Mouse (Mus musculus) CH12.LX (cell line): ENCODE results near the gene Hoxc10.

Experiments used
- CHD1 ChIP-seq: IDR thresholded peaks from 2 replicates; pipeline ENCODE4 v1.6.1; 2012; ENCODE audit warnings: low read depth, low read length, improper control_type of control experiment, inconsistent platforms
- CTCF ChIP-seq, 2 experiments: IDR thresholded peaks in 1 of 2; conservative IDR thresholded peaks in 1 of 2; 2 replicates each; pipeline ENCODE4 v1.5.1; 2011 to 2012; ENCODE audit warnings: low read depth in 2 of 2, low read length in 2 of 2, improper control_type of control experiment in 1 of 2, inconsistent platforms in 1 of 2, mild to moderate bottlenecking in 1 of 2, moderate library complexity in 1 of 2
- E2F4 ChIP-seq: IDR thresholded peaks from 2 replicates; pipeline ENCODE4 v1.6.1; 2011; ENCODE audit warnings: low read depth, low read length, improper control_type of control experiment; ENCODE audit not compliant: insufficient replicate concordance
- EP300 ChIP-seq: IDR thresholded peaks from 2 replicates; pipeline ENCODE4 v1.6.1; 2011; ENCODE audit warnings: low read length, improper control_type of control experiment
- JUND ChIP-seq: conservative IDR thresholded peaks from 2 replicates; pipeline ENCODE4 v1.6.1; 2011; ENCODE audit warnings: low read depth, low read length, improper control_type of control experiment
- MAFK ChIP-seq: IDR thresholded peaks from 2 replicates; pipeline ENCODE4 v1.6.1; 2011; ENCODE audit warnings: low read length, improper control_type of control experiment; ENCODE audit not compliant: insufficient replicate concordance
- MXI1 ChIP-seq: IDR thresholded peaks from 2 replicates; pipeline ENCODE4 v1.6.1; 2011; ENCODE audit warnings: mild to moderate bottlenecking, low read depth, low read length, improper control_type of control experiment
- PAX5 ChIP-seq: IDR thresholded peaks from 2 replicates; pipeline ENCODE4 v1.6.1; 2012; ENCODE audit warnings: low read length, inconsistent platforms, mixed read lengths
- POLR2A ChIP-seq: IDR thresholded peaks from 2 replicates; pipeline ENCODE4 v1.6.1; 2011; ENCODE audit warnings: low read depth, mild to moderate bottlenecking, improper control_type of control experiment, low read length
- USF1 ChIP-seq: IDR thresholded peaks from 2 replicates; pipeline ENCODE4 v1.6.1; 2014; ENCODE audit warnings: low read depth, mild to moderate bottlenecking, inconsistent platforms, low read length, improper control_type of control experiment
- ZKSCAN1 ChIP-seq: IDR thresholded peaks from 2 replicates; pipeline ENCODE4 v1.6.1; 2012; ENCODE audit warnings: low read depth, inconsistent platforms, low read length, improper control_type of control experiment, borderline replicate concordance
- ZMIZ1 ChIP-seq: IDR thresholded peaks from 2 replicates; pipeline ENCODE4 v1.6.1; 2012; ENCODE audit warnings: low read depth, mild to moderate bottlenecking, inconsistent platforms, low read length, improper control_type of control experiment

DNA sequence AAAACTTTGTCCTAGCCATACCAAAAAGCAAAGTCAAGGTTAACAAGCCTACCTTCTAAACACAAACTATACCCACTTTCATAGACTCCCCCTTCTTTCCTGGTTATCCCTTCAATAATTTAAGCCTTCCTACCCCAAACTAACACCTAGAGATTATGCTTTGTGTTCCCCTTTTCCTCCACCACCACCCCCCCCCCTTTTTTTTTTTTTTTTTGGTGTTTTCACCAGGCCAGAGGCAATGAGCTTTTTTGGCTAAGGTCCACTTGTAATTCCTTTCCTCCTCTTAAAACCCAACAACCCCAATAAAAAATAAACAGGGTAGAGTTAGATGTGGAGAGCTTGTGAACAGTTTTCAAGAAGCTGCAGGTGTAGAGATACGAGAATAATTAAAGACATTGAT lies 2.7 kb downstream of the Hoxc10 start:
- TF ChIP-seq E2F4 (no peak), CTCF (conservative IDR thresholded peaks at IDR 0.05 in 1 of 2, IDR thresholded peaks at IDR 0.05 in 1 of 2; ENCODE audit: low read depth in 2 of 2, low read length in 2 of 2) (no peak), EP300 (no peak), CHD1 (no peak), JUND (no peak), USF1 (no peak), ZMIZ1 (no peak), POLR2A (no peak), ZKSCAN1 (no peak), MXI1 (no peak), PAX5 (no peak), MAFK (no peak)
